Mouse (Mus musculus): ENCODE data around the gene Aipl1. TPM values are rescaled to one million over a fixed set of nuclear protein-coding genes. Genes with fewer than 3 reads are reported as not detected.

Gene Aipl1
- total and polyA plus RNA-seq, 3 experiments: 0.39 to 0.58 TPM; not detected in 1

DNA sequence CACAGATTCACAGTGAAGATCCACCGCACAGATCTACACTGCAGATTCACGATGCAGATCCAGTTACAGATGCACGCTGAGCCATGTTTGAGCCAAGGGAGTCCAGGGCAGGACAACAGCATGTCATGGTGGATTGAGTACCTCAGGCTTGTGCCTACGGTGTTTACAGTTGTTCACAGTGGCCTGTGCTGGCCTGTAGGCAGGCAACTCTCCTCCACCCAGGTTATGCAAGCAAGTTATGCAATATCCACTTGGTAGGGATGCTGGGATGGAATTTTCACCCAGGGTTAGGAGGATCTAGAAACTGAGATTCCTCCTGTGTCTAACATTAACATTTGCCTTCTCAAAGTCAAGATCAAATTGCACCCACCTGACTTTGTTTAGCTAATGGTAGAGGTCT is 45.3 kb upstream of the Aipl1 start:
- H3K4me1 ChIP-seq (ENCODE audit: control insufficient read depth in 1 of 2, insufficient read depth in 2 of 2, low read length in 2 of 2): no peaks in the 10 kb centered on the region
- H3K27ac ChIP-seq (ENCODE audit: control insufficient read depth, low read depth, low read length): no peak overlapping the region
- H3K9ac ChIP-seq (ENCODE audit: control insufficient read depth, low read depth, low read length, poor library complexity, severe bottlenecking): no peak overlapping the region
- H3K36me3 ChIP-seq (ENCODE audit: control insufficient read depth in 1 of 2, insufficient read depth in 2 of 2, low read length in 2 of 2): no peaks in the 10 kb centered on the region
- DNase-seq (ENCODE audit: low read depth, low spot score): no peak
- H3K79me2 ChIP-seq (ENCODE audit: control insufficient read depth, insufficient read depth, low read length, poor library complexity): no peaks in the 10 kb centered on the region
- H3K27me3 ChIP-seq (ENCODE audit: control insufficient read depth in 1 of 2, insufficient read depth in 2 of 2, low read length in 2 of 2): no peaks in the 10 kb centered on the region
- H3K4me3 ChIP-seq (ENCODE audit: control insufficient read depth in 1 of 2, insufficient read depth in 1 of 2, low read depth in 2 of 2, low read length in 2 of 2): no peak overlapping the region
- H3K9me3 ChIP-seq (replicated peaks; ENCODE audit: insufficient read depth, low read length): no peaks in the 10 kb centered on the region
- TF ChIP-seq BHLHE40 (IDR thresholded peaks at IDR 0.05; ENCODE audit: borderline replicate concordance, low read depth, low read length) (no peak), MAFK (IDR thresholded peaks at IDR 0.05; ENCODE audit: borderline replicate concordance, low read depth, low read length) (no peak), MYC (IDR thresholded peaks at IDR 0.05; ENCODE audit: low read depth, low read length) (no peak), ZC3H11A (IDR thresholded peaks at IDR 0.05; ENCODE audit: low read depth, low read length) (no peak), EP300 (IDR thresholded peaks at IDR 0.05; ENCODE audit: low read depth in 1 of 2, low read length in 2 of 2) (no peak), E2F4 (IDR thresholded peaks at IDR 0.05; ENCODE audit: borderline replicate concordance, low read depth, low read length) (no peak), GATA1 (IDR thresholded peaks at IDR 0.05; ENCODE audit: low read depth, low read length) (no peak), ZNF384 (IDR thresholded peaks at IDR 0.05; ENCODE audit: low read depth, low read length) (no peak), RCOR1 (IDR thresholded peaks at IDR 0.05; ENCODE audit: low read depth, low read length) (no peak), ELF1 (IDR thresholded peaks at IDR 0.05; ENCODE audit: low read depth, low read length) (no peak), POLR2A (IDR thresholded peaks at IDR 0.05; ENCODE audit: control insufficient read depth in 1 of 2, insufficient read depth in 1 of 2, low read depth in 1 of 2, low read length in 2 of 2, poor library complexity in 1 of 2) (no peak), ETS1 (IDR thresholded peaks at IDR 0.05; ENCODE audit: low read depth, low read length) (no peak)

GRCm38 (mm10) chr11:72080461-72080860 is 43.2 kb upstream of the Aipl1 start:
- Histone ChIP-seq H3K27ac (ENCODE audit: control insufficient read depth, low read depth, low read length) (no peak overlapping the region), H3K9me3 (replicated peaks; ENCODE audit: insufficient read depth, low read length) (no peaks in the 10 kb centered on the region), H3K4me1 (ENCODE audit: control insufficient read depth in 1 of 2, insufficient read depth in 2 of 2, low read length in 2 of 2) (no peaks in the 10 kb centered on the region), H3K4me3 (ENCODE audit: control insufficient read depth in 1 of 2, insufficient read depth in 1 of 2, low read depth in 2 of 2, low read length in 2 of 2) (no peak overlapping the region), H3K36me3 (ENCODE audit: control insufficient read depth in 1 of 2, insufficient read depth in 2 of 2, low read length in 2 of 2) (no peaks in the 10 kb centered on the region), H3K27me3 (ENCODE audit: control insufficient read depth in 1 of 2, insufficient read depth in 2 of 2, low read length in 2 of 2) (no peaks in the 10 kb centered on the region), H3K79me2 (ENCODE audit: control insufficient read depth, insufficient read depth, low read length, poor library complexity) (no peaks in the 10 kb centered on the region), H3K9ac (ENCODE audit: control insufficient read depth, low read depth, low read length, poor library complexity, severe bottlenecking) (no peak overlapping the region)
- no peak for DNase-seq (ENCODE audit: low read depth, low spot score)
- no peak for TF ChIP-seq KAT2A (conservative IDR thresholded peaks at IDR 0.05; ENCODE audit: low read depth, low read length)
- TF ChIP-seq ZMIZ1 (IDR thresholded peaks at IDR 0.05; ENCODE audit: low read depth, low read length): no peak
- TF ChIP-seq HCFC1 (IDR thresholded peaks at IDR 0.05; ENCODE audit: low read depth, low read length): no peak
- no peak for TF ChIP-seq GATA1 (IDR thresholded peaks at IDR 0.05; ENCODE audit: low read depth, low read length)
- no peak for TF ChIP-seq TAL1 (IDR thresholded peaks at IDR 0.05; ENCODE audit: low read length)
- no peak for TF ChIP-seq ZNF384 (IDR thresholded peaks at IDR 0.05; ENCODE audit: low read depth, low read length)
- no peak for TF ChIP-seq CTCF (IDR thresholded peaks at IDR 0.05 in 2 of 3, conservative IDR thresholded peaks at IDR 0.05 in 1 of 3; ENCODE audit: control insufficient read depth in 1 of 3, insufficient read depth in 1 of 3, low read depth in 2 of 3, low read length in 3 of 3, poor library complexity in 1 of 3, severe bottlenecking in 1 of 3)
- TF ChIP-seq CHD1 (IDR thresholded peaks at IDR 0.05; ENCODE audit: low read depth, low read length): no peak
- no peak for TF ChIP-seq SMC3 (IDR thresholded peaks at IDR 0.05; ENCODE audit: low read depth, low read length)
- no peak for TF ChIP-seq MXI1 (IDR thresholded peaks at IDR 0.05; ENCODE audit: low read depth, low read length)
